Mouse (Mus musculus) spleen, adult 2 months (tissue): ENCODE data around the gene Pias3.

Source experiments
- CTCF ChIP-seq: fragments of 200-500 bp; IDR thresholded peaks from 2 replicates; pipeline ENCODE4 v1.5.1; 2011; ENCODE audit warnings: mild to moderate bottlenecking, inconsistent platforms; ENCODE audit not compliant: insufficient read depth, insufficient read length, insufficient replicate concordance; ENCODE audit errors: extremely low read depth
- POLR2A ChIP-seq: fragments of 200-500 bp; IDR thresholded peaks from 2 replicates; pipeline ENCODE4 v1.6.1; 2011; ENCODE audit warnings: low read depth, low read length, inconsistent platforms

GRCm38 (mm10) chr3:96678456-96678855 is 17.7 kb upstream of the Pias3 start:
- TF ChIP-seq CTCF (no peak), POLR2A (no peak)
